Mouse (Mus musculus) liver (tissue): ENCODE data around the gene Frmd4a.

Source experiments
- DNase-seq: peaks from one replicate; pipeline ENCODE4 v3.0.0-alpha.2; 2020; ENCODE audit warnings: mixed read lengths

Frmd4a gene

GRCm38 (mm10) chr2:4401597-4402581 lies 384.4 kb downstream of the Frmd4a start:
- peak; percentile 24 for DNase-seq

GRCm38 (mm10) chr2:4406977-4407376 lies 389.5 kb downstream of the Frmd4a start:
- DNase-seq: no peak

GRCm38 (mm10) chr2:4409810-4410433 lies 392.4 kb downstream of the Frmd4a start:
- no peak for DNase-seq

GRCm38 (mm10) chr2:4412870-4413595 lies 395.5 kb downstream of the Frmd4a start:
- peak; percentile 14 for DNase-seq

GRCm38 (mm10) chr2:4413596-4414335 lies 396.2 kb downstream of the Frmd4a start:
- no peak for DNase-seq

- DNase-seq: no peak
Observed at GRCm38 (mm10) chr2:4420679-4421312, 403.3 kb downstream of the Frmd4a start.

- no peak for DNase-seq
Observed at GRCm38 (mm10) chr2:4421757-4422156, 404.2 kb downstream of the Frmd4a start.

GRCm38 (mm10) chr2:4423896-4424295 lies 406.4 kb downstream of the Frmd4a start:
- DNase-seq: no peak

GRCm38 (mm10) chr2:4428407-4428855 lies 410.9 kb downstream of the Frmd4a start:
- no peak for DNase-seq

GRCm38 (mm10) chr2:4433119-4433518 lies 415.6 kb downstream of the Frmd4a start:
- DNase-seq: no peak

GRCm38 (mm10) chr2:4435051-4435450 lies 417.5 kb downstream of the Frmd4a start:
- no peak for DNase-seq

- DNase-seq: no peak
Observed at GRCm38 (mm10) chr2:4436361-4437231, 419.1 kb downstream of the Frmd4a start.

GRCm38 (mm10) chr2:4438739-4439138 lies 421.2 kb downstream of the Frmd4a start:
- no peak for DNase-seq

GRCm38 (mm10) chr2:4439909-4440308 lies 422.4 kb downstream of the Frmd4a start:
- no peak for DNase-seq

- no peak for DNase-seq
Observed at GRCm38 (mm10) chr2:4441840-4442239, 424.3 kb downstream of the Frmd4a start.

GRCm38 (mm10) chr2:4444740-4445139 lies 427.2 kb downstream of the Frmd4a start:
- DNase-seq: no peak

- no peak for DNase-seq
Observed at GRCm38 (mm10) chr2:4445629-4446400, 428.3 kb downstream of the Frmd4a start.

- no peak for DNase-seq
Observed at GRCm38 (mm10) chr2:4449860-4450480, 432.5 kb downstream of the Frmd4a start.

- DNase-seq: no peak
Observed at GRCm38 (mm10) chr2:4452590-4453400, 435.3 kb downstream of the Frmd4a start.
